Mouse (Mus musculus): ENCODE measurements around the gene Cmtm4.

GRCm38 (mm10) chr8:104432656-104433055, 37.0 kb upstream of the Cmtm4 start:
- TF ChIP-seq POLR2A (IDR thresholded peaks at IDR 0.05; ENCODE audit: control insufficient read depth, extremely low read depth, insufficient read depth, low read length, poor library complexity) (no peak), CTCF (IDR thresholded peaks at IDR 0.05; ENCODE audit: borderline replicate concordance, control insufficient read depth, extremely low read depth, insufficient read depth, low read length, poor library complexity) (no peak)

Measured in thymus, adult 2 months (tissue).